Mouse (Mus musculus) lung, embryonic 16.5 days (tissue): ENCODE results near the gene Crebbp. TPM values are rescaled to one million over a fixed set of nuclear protein-coding genes. Genes with fewer than 3 reads are reported as not detected.

Source experiments
- ATAC-seq: fragments of 200-750 bp; cut with Nextera tagmentation; 2 replicates; pipeline ENCODE4 v1.8.0; 2017; ENCODE audit warnings: low read depth, mild to moderate bottlenecking, moderate library complexity
- H3K27ac ChIP-seq: fragments of 300-500 bp; sonication (generic); 2 replicates; pipeline ENCODE4 v1.5.1; 2014; ENCODE audit warnings: mild to moderate bottlenecking, control low read depth, low read length
- H3K27me3 ChIP-seq: fragments of 300-500 bp; sonication (generic); 2 replicates; pipeline ENCODE4 v1.6.1; 2014; ENCODE audit warnings: low read depth, low read length, mixed read lengths; ENCODE audit not compliant: control insufficient read depth, insufficient read depth
- H3K36me3 ChIP-seq: fragments of 300-500 bp; sonication (generic); 2 replicates; pipeline ENCODE4 v1.6.1; 2014; ENCODE audit warnings: low read length; ENCODE audit not compliant: control insufficient read depth, insufficient read depth
- H3K4me1 ChIP-seq: fragments of 300-500 bp; sonication (generic); replicated peaks from 2 replicates; pipeline ENCODE4 v1.6.1; 2014; ENCODE audit warnings: low read length, mixed read lengths; ENCODE audit not compliant: control insufficient read depth, insufficient read depth
- H3K4me2 ChIP-seq: fragments of 300-500 bp; sonication (generic); 2 replicates; pipeline ENCODE4 v1.6.1; 2014; ENCODE audit warnings: low read depth, low read length, control low read depth
- H3K4me3 ChIP-seq: fragments of 300-500 bp; sonication (generic); 2 replicates; pipeline ENCODE4 v1.5.1; 2014; ENCODE audit warnings: mild to moderate bottlenecking, low read length, control low read depth
- H3K9ac ChIP-seq: fragments of 300-500 bp; sonication (generic); 2 replicates; pipeline ENCODE4 v1.6.1; 2014; ENCODE audit warnings: low read length, control low read depth
- H3K9me3 ChIP-seq: fragments of 300-500 bp; sonication (generic); 2 replicates; pipeline ENCODE4 v1.6.1; 2016; ENCODE audit warnings: low read length; ENCODE audit not compliant: control insufficient read depth
- WGBS: fragments of 180-500 bp; shearing (Covaris S2); extraction: QIAGEN DNeasy Blood & Tissue Kit; methylation state at CpG from one replicate; pipeline ENCODE4 v1.1.7; 2014; 5-methylcytosine and 5-hydroxymethylcytosine counted together
- polyA plus RNA-seq: library from polyadenylated mRNA; unstranded; fragments of >200 nt; fragmentation: Nextera tagmentation; extraction: Ambion mirVana; gene quantifications from 2 replicates; pipeline ENCODE4 v1.2.1, GENCODE M21; 2015

Gene Crebbp
- polyA plus RNA-seq, 1 experiment from 2014 or later, result 31.1 TPM

GRCm38 (mm10) chr16:4212963-4213798, 616 bp downstream of the Crebbp start:
- Histone ChIP-seq H3K9ac (peak overlapping the region; percentile 99), H3K4me2 (peak overlapping the region; percentile 94), H3K9me3 (no peaks in the 10 kb centered on the region), H3K27ac (peak overlapping the region; percentile 99), H3K4me3 (peak overlapping the region; percentile 100), H3K27me3 (peaks cover 3% of the 10 kb centered on the region; the same call in 1 of the 2 replicates), H3K36me3 (no peaks in the 10 kb centered on the region), H3K4me1 (peaks cover 13% of the 10 kb centered on the region)
- WGBS, result under 1% methylated on average over 35 of the region's 128 CpGs
- peak; percentile 75 for ATAC-seq

DNA sequence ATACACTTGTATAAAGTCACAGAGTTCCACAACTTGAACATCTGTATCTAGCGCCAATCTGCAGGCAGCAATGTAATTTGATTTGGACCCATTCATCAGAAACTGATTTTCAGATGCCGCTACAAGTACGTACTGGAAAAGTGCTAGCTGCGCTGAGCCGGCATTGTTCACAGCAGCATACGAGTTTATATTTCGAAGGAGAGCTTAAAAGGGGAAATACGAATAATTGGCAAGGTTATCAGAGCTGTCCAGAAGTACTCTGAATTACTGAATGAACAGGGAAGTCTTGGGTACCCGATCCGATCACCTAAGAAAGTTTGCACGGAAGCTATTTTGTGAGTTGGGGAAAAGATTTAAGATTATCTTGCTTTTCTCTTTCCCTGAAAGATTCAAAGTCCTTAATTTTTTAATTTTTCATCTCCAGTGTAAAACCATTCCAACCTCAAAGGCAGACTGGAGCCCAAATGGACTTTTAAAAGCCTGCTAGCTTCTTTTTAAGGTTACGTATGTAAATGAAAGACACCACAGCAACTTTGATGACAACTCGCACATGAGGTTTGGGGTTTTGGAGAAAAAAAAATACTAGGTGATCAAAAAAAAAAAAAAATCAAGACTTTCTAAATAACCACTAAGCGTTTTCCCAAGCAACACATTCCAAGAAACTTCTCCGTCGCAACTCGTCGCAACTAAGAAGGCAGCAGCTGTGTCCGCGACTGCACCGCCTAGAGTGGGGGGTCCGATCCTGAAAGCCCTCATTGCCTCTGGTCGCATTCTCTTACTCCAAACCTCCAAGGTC, 1.4 kb downstream of the Crebbp start:
- under 1% methylated on average over 23 of the region's 23 CpGs for WGBS
- peaks cover 15% of the 10 kb centered on the region for H3K4me1 ChIP-seq
- H3K4me2 ChIP-seq, result peak overlapping the region; percentile 94
- no peak for ATAC-seq
- peaks cover 3% of the 10 kb centered on the region; the same call in 1 of the 2 replicates for H3K27me3 ChIP-seq
- H3K27ac ChIP-seq, result peak overlapping the region; percentile 99; the same call in 1 of the 2 replicates
- no peaks in the 10 kb centered on the region for H3K9me3 ChIP-seq
- H3K36me3 ChIP-seq, result peaks cover 3% of the 10 kb centered on the region; the same call in 1 of the 2 replicates
- peak overlapping the region; percentile 99 for H3K9ac ChIP-seq
- H3K4me3 ChIP-seq, result peak overlapping the region; percentile 100

GRCm38 (mm10) chr16:4210290-4210689, 3.5 kb downstream of the Crebbp start:
- H3K4me1 ChIP-seq, result peaks cover 17% of the 10 kb centered on the region
- peaks cover 3% of the 10 kb centered on the region; the same call in 1 of the 2 replicates for H3K27me3 ChIP-seq
- no peak overlapping the region for H3K4me3 ChIP-seq
- H3K9me3 ChIP-seq, result no peaks in the 10 kb centered on the region
- H3K9ac ChIP-seq, result no peak overlapping the region
- WGBS, result 58% methylated on average over 1 of the region's 1 CpGs
- ATAC-seq, result no peak
- no peak overlapping the region for H3K27ac ChIP-seq
- no peak overlapping the region for H3K4me2 ChIP-seq
- H3K36me3 ChIP-seq, result peaks cover 3% of the 10 kb centered on the region; the same call in 1 of the 2 replicates

GRCm38 (mm10) chr16:4203592-4203991, 10.2 kb downstream of the Crebbp start:
- ATAC-seq, result no peak
- no peak overlapping the region for H3K4me3 ChIP-seq
- H3K4me2 ChIP-seq, result no peak overlapping the region
- H3K4me1 ChIP-seq, result peaks cover 13% of the 10 kb centered on the region
- H3K9me3 ChIP-seq, result no peaks in the 10 kb centered on the region
- no peak overlapping the region for H3K9ac ChIP-seq
- H3K27me3 ChIP-seq, result no peaks in the 10 kb centered on the region
- 100% methylated on average over 1 of the region's 1 CpGs for WGBS
- no peak overlapping the region for H3K27ac ChIP-seq
- peaks cover 3% of the 10 kb centered on the region; the same call in 1 of the 2 replicates for H3K36me3 ChIP-seq

- H3K36me3 ChIP-seq, result no peaks in the 10 kb centered on the region
- no peak overlapping the region for H3K4me3 ChIP-seq
- peaks cover 9% of the 10 kb centered on the region for H3K4me1 ChIP-seq
- H3K9ac ChIP-seq, result no peak overlapping the region
- no peak overlapping the region for H3K4me2 ChIP-seq
- H3K27me3 ChIP-seq, result no peaks in the 10 kb centered on the region
- ATAC-seq, result no peak
- 35% methylated on average over 1 of the region's 1 CpGs for WGBS
- no peak overlapping the region for H3K27ac ChIP-seq
- no peaks in the 10 kb centered on the region for H3K9me3 ChIP-seq
Observed at GRCm38 (mm10) chr16:4199995-4200394, 13.8 kb downstream of the Crebbp start.

DNA sequence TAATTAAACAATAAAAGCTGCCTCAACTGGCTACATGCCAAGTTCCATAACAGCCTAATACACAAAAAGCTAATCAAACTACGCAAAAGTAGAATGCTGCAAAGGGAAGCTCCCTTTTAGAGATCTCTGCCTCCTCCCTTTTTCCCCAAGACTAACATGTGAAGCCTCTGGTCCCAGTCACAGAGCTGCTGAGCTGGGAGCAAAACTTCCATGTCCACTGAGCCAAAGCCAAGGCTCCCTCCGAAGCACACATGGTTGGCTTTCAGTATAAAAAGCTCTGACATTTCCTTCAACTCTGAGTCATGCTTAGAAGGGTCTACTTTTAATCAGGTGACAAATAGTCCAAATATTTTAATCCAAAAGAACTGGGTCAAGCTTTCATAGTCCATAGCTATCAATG, 14.2 kb downstream of the Crebbp start:
- ATAC-seq, result no peak
- WGBS, result 47% methylated on average over 2 of the region's 2 CpGs
- Histone ChIP-seq H3K9me3 (no peaks in the 10 kb centered on the region), H3K36me3 (no peaks in the 10 kb centered on the region), H3K27ac (no peak overlapping the region), H3K27me3 (no peaks in the 10 kb centered on the region), H3K4me3 (no peak overlapping the region), H3K4me1 (peaks cover 9% of the 10 kb centered on the region), H3K4me2 (no peak overlapping the region), H3K9ac (no peak overlapping the region)

GRCm38 (mm10) chr16:4198004-4198403, 15.8 kb downstream of the Crebbp start:
- no peaks in the 10 kb centered on the region for H3K9me3 ChIP-seq
- no peak overlapping the region for H3K9ac ChIP-seq
- no peaks in the 10 kb centered on the region for H3K27me3 ChIP-seq
- H3K4me1 ChIP-seq, result peaks cover 9% of the 10 kb centered on the region
- no peaks in the 10 kb centered on the region for H3K36me3 ChIP-seq
- no peak overlapping the region for H3K4me3 ChIP-seq
- no peak for ATAC-seq
- 86% methylated on average over 4 of the region's 4 CpGs for WGBS
- H3K4me2 ChIP-seq, result no peak overlapping the region
- no peak overlapping the region for H3K27ac ChIP-seq

GRCm38 (mm10) chr16:4190166-4190565, 23.6 kb downstream of the Crebbp start:
- Histone ChIP-seq H3K27me3 (no peaks in the 10 kb centered on the region), H3K27ac (no peak overlapping the region), H3K9me3 (no peaks in the 10 kb centered on the region), H3K9ac (no peak overlapping the region), H3K36me3 (no peaks in the 10 kb centered on the region), H3K4me2 (no peak overlapping the region), H3K4me3 (no peak overlapping the region), H3K4me1 (no peaks in the 10 kb centered on the region)
- no peak for ATAC-seq
- WGBS, result 97% methylated on average over 1 of the region's 1 CpGs

GRCm38 (mm10) chr16:4175134-4175533, 38.7 kb downstream of the Crebbp start:
- Histone ChIP-seq H3K4me1 (no peaks in the 10 kb centered on the region), H3K27ac (no peak overlapping the region), H3K36me3 (peaks cover 16% of the 10 kb centered on the region), H3K9ac (no peak overlapping the region), H3K27me3 (no peaks in the 10 kb centered on the region), H3K4me3 (no peak overlapping the region), H3K4me2 (no peak overlapping the region), H3K9me3 (no peaks in the 10 kb centered on the region)
- 98% methylated on average over 3 of the region's 3 CpGs for WGBS
- ATAC-seq, result no peak
